Mouse (Mus musculus): ENCODE results near the gene Ica1. TPM values are rescaled to one million over a fixed set of nuclear protein-coding genes. Genes with fewer than 3 reads are reported as not detected.

The Ica1 gene
- polyA plus RNA-seq, 1 experiment from 2014 or later, result 35.4 TPM

DNA sequence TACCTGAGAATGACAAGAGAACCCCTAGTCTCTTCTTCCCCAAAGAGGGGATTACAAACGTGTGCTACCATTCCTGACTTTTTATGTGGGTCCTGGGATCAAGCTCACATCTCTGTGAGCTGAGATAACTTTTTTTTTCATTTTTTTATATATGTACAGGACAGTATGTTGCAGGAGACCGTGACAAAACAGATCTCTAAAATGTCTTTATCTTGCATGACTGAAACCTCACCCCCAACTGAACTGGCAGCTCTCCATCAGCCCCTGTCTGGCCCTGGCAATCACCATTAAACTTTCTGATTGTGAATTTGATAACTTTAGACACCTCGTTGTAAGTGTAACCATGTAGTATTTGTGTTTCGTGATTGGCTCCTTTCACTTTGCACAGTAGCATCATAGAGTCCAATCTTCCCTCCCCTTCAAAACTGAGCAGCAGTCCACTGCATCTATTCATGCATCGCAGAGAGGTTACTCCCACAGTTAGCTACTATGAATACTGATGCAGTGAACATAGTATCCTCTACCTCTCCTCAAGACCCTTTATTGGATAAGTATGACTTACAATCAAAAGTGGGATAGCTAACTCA is 17.5 kb downstream of the Ica1 start:
- Histone ChIP-seq H3K27ac (ENCODE audit: low read depth) (no peak overlapping the region), H3K4me3 (ENCODE audit: low read depth, low read length) (no peak overlapping the region), H3K9me3 (ENCODE audit: low read depth, low read length) (no peaks in the 10 kb centered on the region), H3K4me1 (ENCODE audit: insufficient read depth) (no peaks in the 10 kb centered on the region), H3K27me3 (ENCODE audit: insufficient read depth, low read length) (no peaks in the 10 kb centered on the region), H3K9ac (no peak overlapping the region), H3K4me2 (no peak overlapping the region), H3K36me3 (ENCODE audit: insufficient read depth) (no peaks in the 10 kb centered on the region)
- no peak for ATAC-seq (ENCODE audit: insufficient read depth)
- 73% methylated on average over 5 of the region's 5 CpGs for WGBS
- DNase-seq, result no peak
- TF ChIP-seq CTCF (IDR thresholded peaks at IDR 0.05; ENCODE audit: low read depth), result no peak

GRCm38 (mm10) chr6:8759901-8760300 is 18.4 kb downstream of the Ica1 start:
- no peak for ATAC-seq (ENCODE audit: insufficient read depth)
- H3K27me3 ChIP-seq (ENCODE audit: insufficient read depth, low read length), result no peaks in the 10 kb centered on the region
- 46% methylated on average over 1 of the region's 1 CpGs for WGBS
- no peaks in the 10 kb centered on the region for H3K4me1 ChIP-seq (ENCODE audit: insufficient read depth)
- no peak overlapping the region for H3K27ac ChIP-seq (ENCODE audit: low read depth)
- no peaks in the 10 kb centered on the region for H3K9me3 ChIP-seq (ENCODE audit: low read depth, low read length)
- no peak overlapping the region for H3K4me2 ChIP-seq
- TF ChIP-seq CTCF (IDR thresholded peaks at IDR 0.05; ENCODE audit: low read depth), result no peak
- no peak overlapping the region for H3K9ac ChIP-seq
- DNase-seq, result no peak
- H3K4me3 ChIP-seq (ENCODE audit: low read depth, low read length), result no peak overlapping the region
- no peaks in the 10 kb centered on the region for H3K36me3 ChIP-seq (ENCODE audit: insufficient read depth)

DNA sequence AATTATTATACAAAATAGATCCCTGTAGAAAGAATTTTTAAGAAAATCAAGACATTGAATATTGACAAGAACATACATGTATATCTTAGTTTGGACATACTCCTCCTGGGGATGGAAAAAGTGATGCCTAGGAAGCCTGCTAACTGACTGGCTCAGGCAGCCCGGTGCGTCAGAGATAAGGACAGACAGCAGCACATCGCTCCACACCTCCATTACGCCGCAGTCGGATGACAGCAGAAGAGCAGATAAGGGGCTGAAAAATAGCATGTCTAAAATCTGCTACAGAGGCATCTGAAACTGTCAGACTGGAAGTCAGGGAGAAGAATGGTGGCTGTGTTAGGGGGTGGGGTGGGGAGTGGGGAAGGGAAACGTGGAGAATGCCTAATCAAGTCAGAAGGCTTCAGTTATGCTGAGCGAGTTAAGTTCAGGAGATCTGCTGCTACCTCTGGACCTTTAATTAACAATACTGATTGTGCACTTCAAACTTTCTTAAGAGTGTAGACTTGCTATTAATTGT is 22.5 kb downstream of the Ica1 start:
- no peaks in the 10 kb centered on the region for H3K36me3 ChIP-seq (ENCODE audit: insufficient read depth)
- DNase-seq, result no peak
- no peaks in the 10 kb centered on the region for H3K27me3 ChIP-seq (ENCODE audit: insufficient read depth, low read length)
- no peak overlapping the region for H3K4me3 ChIP-seq (ENCODE audit: low read depth, low read length)
- no peak overlapping the region for H3K9ac ChIP-seq
- 30% methylated on average over 8 of the region's 8 CpGs for WGBS
- H3K9me3 ChIP-seq (ENCODE audit: low read depth, low read length), result no peaks in the 10 kb centered on the region
- no peaks in the 10 kb centered on the region for H3K4me1 ChIP-seq (ENCODE audit: insufficient read depth)
- no peak overlapping the region for H3K4me2 ChIP-seq
- H3K27ac ChIP-seq (ENCODE audit: low read depth), result no peak overlapping the region
- no peak for TF ChIP-seq CTCF (IDR thresholded peaks at IDR 0.05; ENCODE audit: low read depth)
- peak; percentile 18; the same call in 1 of the 2 replicates for ATAC-seq (ENCODE audit: insufficient read depth)

GRCm38 (mm10) chr6:8754486-8754885 is 23.8 kb downstream of the Ica1 start:
- Histone ChIP-seq H3K36me3 (ENCODE audit: insufficient read depth) (no peaks in the 10 kb centered on the region), H3K27ac (ENCODE audit: low read depth) (no peak overlapping the region), H3K4me2 (no peak overlapping the region), H3K4me1 (ENCODE audit: insufficient read depth) (no peaks in the 10 kb centered on the region), H3K9me3 (ENCODE audit: low read depth, low read length) (no peaks in the 10 kb centered on the region), H3K9ac (no peak overlapping the region), H3K4me3 (ENCODE audit: low read depth, low read length) (no peak overlapping the region), H3K27me3 (ENCODE audit: insufficient read depth, low read length) (no peaks in the 10 kb centered on the region)
- no peak for TF ChIP-seq CTCF (IDR thresholded peaks at IDR 0.05; ENCODE audit: low read depth)
- no peak for ATAC-seq (ENCODE audit: insufficient read depth)
- DNase-seq, result no peak
- 82% methylated on average over 5 of the region's 5 CpGs for WGBS

GRCm38 (mm10) chr6:8753723-8754036 is 24.6 kb downstream of the Ica1 start:
- no peak overlapping the region for H3K4me2 ChIP-seq
- no peaks in the 10 kb centered on the region for H3K4me1 ChIP-seq (ENCODE audit: insufficient read depth)
- peak overlapping the region; percentile 63; the same call in 1 of the 2 replicates for H3K27ac ChIP-seq (ENCODE audit: low read depth)
- H3K9me3 ChIP-seq (ENCODE audit: low read depth, low read length), result no peaks in the 10 kb centered on the region
- H3K27me3 ChIP-seq (ENCODE audit: insufficient read depth, low read length), result no peaks in the 10 kb centered on the region
- ATAC-seq (ENCODE audit: insufficient read depth) (no peak), DNase-seq (no peak)
- 74% methylated on average over 2 of the region's 2 CpGs for WGBS
- H3K36me3 ChIP-seq (ENCODE audit: insufficient read depth), result no peaks in the 10 kb centered on the region
- no peak overlapping the region for H3K4me3 ChIP-seq (ENCODE audit: low read depth, low read length)
- no peak overlapping the region for H3K9ac ChIP-seq
- TF ChIP-seq CTCF (IDR thresholded peaks at IDR 0.05; ENCODE audit: low read depth), result no peak

GRCm38 (mm10) chr6:8752984-8753722 is 25.1 kb downstream of the Ica1 start:
- Histone ChIP-seq H3K4me3 (ENCODE audit: low read depth, low read length) (no peak overlapping the region), H3K4me1 (ENCODE audit: insufficient read depth) (no peaks in the 10 kb centered on the region), H3K9me3 (ENCODE audit: low read depth, low read length) (no peaks in the 10 kb centered on the region), H3K9ac (no peak overlapping the region), H3K4me2 (no peak overlapping the region), H3K27me3 (ENCODE audit: insufficient read depth, low read length) (no peaks in the 10 kb centered on the region), H3K27ac (ENCODE audit: low read depth) (peak overlapping the region; percentile 63; the same call in 1 of the 2 replicates), H3K36me3 (ENCODE audit: insufficient read depth) (no peaks in the 10 kb centered on the region)
- WGBS, result 54% methylated on average over 6 of the region's 6 CpGs
- ATAC-seq (ENCODE audit: insufficient read depth) (peak; percentile 92), DNase-seq (peak; percentile 63)
- TF ChIP-seq CTCF (IDR thresholded peaks at IDR 0.05; ENCODE audit: low read depth), result no peak

DNA sequence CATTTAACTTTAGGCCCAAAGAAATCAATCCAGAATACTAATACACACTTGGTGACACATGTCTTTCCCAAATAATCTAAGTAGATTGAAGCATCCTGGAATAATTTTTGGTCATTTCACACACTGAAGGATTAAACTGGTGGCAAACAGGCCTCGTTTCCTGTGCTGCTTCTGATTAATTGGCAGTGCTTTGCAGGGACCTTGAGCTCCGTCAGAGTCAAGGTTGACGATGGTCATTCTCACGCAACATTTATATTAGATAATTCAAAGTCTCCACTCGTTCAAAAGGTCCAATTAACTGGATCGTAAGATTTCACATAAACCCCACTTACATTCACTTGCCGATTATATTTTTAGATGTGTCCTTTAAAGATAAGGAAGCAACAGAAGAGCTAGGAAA is 33.4 kb downstream of the Ica1 start:
- DNase-seq (no peak), ATAC-seq (ENCODE audit: insufficient read depth) (no peak)
- Histone ChIP-seq H3K4me1 (ENCODE audit: insufficient read depth) (no peaks in the 10 kb centered on the region), H3K9ac (no peak overlapping the region), H3K4me3 (ENCODE audit: low read depth, low read length) (no peak overlapping the region), H3K27ac (ENCODE audit: low read depth) (no peak overlapping the region), H3K4me2 (no peak overlapping the region), H3K27me3 (ENCODE audit: insufficient read depth, low read length) (no peaks in the 10 kb centered on the region), H3K9me3 (ENCODE audit: low read depth, low read length) (no peaks in the 10 kb centered on the region), H3K36me3 (ENCODE audit: insufficient read depth) (no peaks in the 10 kb centered on the region)
- no peak for TF ChIP-seq CTCF (IDR thresholded peaks at IDR 0.05; ENCODE audit: low read depth)
- WGBS, result 68% methylated on average over 7 of the region's 7 CpGs
